Mouse (Mus musculus): ENCODE measurements around the gene Gusb.
"Not testable (repeated sequence)": the region's sequence is repeated elsewhere in the genome, so short reads cannot be mapped to it uniquely, and the experiment has no call there.

The Gusb gene

GRCm38 (mm10) chr5:130002301-130003146 is at the start of gene Gusb:
Gene Gusb, minus strand, starts transcription at chr5:130003049.
- peak; percentile 53 to 69 for DNase-seq (ENCODE audit: low spot score in 2 of 2)

DNA sequence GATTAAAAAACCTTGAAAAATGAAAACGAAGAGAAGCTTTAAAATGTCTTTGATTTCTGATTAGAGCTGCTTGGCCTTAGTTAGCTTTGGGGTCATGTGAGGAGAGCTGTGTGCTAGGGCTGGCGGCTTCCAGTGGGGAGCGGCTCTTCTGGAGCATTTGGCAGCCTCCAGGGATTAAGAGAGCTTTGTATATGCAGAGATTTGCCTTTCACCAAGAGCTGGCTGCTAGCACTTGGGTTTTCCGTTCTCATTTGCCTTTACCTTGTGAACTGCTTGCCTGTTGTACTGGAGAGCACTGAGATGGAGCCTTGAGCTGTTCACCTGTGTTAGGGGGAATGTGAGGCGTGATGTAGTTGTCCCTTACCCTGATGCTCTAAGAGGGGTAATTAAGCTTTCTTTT is 49.7 kb upstream of the Gusb start:
- DNase-seq (ENCODE audit: low spot score in 2 of 2), result no peak

DNA sequence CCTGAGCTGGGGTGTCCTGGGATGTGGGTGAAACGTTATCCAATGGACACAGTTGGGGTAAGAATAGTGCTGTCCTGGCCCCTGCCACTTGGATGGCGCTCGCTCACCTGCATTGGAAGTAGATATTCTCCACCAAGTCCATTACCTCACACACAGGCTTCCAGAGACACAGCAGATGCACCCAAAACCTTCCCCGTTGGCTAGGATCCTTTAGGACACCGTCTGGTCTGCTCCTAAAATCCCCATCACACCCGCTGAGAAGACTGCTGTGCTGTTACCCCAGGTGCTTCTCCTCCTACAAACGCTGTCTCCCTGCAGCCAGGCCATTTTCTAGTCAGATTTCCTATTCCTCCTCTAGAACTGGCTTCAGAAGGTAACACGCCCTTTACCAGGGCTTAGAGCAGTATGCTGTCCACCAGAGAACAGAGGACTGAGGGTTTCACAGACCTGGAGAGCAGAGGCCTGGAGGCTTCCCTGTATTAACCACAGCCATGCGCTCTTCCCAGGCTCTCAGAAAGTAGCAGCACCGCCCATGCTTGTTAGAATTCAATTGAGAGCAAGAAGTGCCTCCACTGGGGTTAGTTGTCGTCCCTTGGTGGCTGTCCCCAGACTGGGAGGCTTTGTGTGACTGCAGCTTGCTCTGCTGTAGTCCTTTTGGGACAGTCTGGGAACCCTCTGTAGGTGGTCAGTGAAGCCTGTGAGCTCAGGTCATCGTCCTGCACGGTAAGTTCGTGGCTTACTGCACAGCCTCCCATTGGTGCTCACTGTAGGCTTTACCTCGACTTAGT is 48.4 kb upstream of the Gusb start:
- no peak for DNase-seq (ENCODE audit: low spot score in 2 of 2)

DNA sequence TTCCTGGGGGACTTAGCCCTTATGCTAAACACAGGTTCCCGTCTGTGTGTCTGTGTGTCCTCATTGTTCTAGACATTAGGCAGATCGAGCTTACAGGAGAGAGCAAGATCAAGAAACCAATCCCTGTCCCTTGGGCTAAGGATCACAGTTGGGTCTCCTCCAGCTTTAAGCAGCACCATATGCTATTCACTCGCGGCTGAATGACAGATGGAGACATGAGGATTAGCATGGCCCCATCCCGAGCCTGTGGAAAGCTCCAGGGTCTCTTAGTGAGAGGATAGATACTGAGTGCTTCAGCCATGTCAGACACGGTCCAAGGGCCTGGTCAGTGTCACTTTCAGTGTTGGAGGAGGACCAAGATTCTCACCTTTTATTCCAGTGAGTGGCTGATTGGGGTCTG is 47.6 kb upstream of the Gusb start:
- no peak for DNase-seq (ENCODE audit: low spot score in 2 of 2)

GRCm38 (mm10) chr5:130048786-130049520 is 46.1 kb upstream of the Gusb start:
- no peak for DNase-seq (ENCODE audit: low spot score in 2 of 2)

- DNase-seq (ENCODE audit: low spot score in 2 of 2), result no peak
Observed at GRCm38 (mm10) chr5:130047013-130047412, 44.2 kb upstream of the Gusb start.

- DNase-seq (ENCODE audit: low spot score in 2 of 2), result no peak
Observed at GRCm38 (mm10) chr5:130046589-130046988, 43.7 kb upstream of the Gusb start.

DNA sequence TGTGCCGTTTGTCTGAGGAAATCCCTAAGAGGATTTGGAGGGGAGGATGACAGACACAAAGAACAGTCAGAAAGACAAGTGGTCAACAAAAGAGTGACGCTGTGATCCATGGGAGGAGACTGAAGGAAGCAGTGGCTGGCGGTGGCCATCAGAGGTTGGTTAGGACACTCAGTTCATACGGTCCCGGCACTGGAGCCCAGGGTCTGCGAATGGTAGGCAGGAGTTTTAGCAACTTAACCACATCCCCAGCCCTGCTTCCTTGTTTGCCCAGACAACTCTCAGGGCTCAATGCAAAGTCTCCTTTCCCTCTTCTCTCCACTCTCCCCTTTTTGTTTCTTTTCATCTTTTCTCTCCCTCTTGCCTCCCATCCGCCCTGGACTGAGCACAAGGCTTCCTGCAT is 43.3 kb upstream of the Gusb start:
- no peak for DNase-seq (ENCODE audit: low spot score in 2 of 2)

DNA sequence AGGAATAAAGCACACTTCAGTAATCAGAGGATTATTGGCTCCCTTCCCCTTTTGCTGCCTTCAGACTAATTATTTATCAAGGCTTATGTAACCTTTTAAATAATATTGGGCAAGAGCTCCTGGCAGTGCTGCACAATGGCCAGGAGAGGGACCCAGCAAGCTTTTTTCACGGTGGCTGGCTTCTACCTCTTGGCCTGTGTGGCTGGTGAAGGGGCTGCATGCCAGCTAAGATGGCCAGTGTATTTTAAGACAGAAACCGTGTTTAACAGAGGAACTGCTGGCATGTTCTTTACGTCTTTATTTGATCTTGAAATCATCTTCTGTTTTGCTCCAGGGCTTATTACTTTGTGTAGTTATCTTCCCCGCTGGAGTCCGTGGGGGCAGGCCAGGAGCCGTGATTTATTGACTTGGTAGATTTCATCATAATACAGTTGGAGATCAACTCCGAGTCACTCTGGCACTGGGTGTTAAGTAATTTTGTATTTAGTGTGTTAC is 41.4 kb upstream of the Gusb start:
- no peak for DNase-seq (ENCODE audit: low spot score in 2 of 2)

GRCm38 (mm10) chr5:130043741-130044140 is 40.9 kb upstream of the Gusb start:
- DNase-seq (ENCODE audit: low spot score in 2 of 2), result no peak

DNA sequence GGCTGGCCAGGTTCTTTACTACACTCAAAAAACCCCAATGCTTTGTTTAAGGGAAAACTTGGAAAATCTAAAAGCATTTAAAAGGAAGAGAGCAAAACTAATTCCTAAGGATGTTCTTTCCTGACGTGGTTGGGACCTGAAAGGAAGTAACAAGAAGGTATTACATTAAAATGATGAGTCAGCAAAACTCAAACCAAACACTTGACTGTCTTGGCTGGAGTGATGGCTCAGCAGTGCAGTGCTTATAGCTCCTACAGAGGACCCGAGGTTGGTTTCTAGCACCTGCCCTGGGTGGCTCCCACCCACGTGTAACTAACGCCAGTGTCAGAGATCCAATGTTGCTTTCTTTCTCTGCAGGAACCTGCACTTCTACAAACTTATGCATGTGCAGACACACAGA is 38.4 kb upstream of the Gusb start:
- DNase-seq (ENCODE audit: low spot score in 2 of 2), result no peak

GRCm38 (mm10) chr5:130040797-130041196 is 37.9 kb upstream of the Gusb start:
- DNase-seq (ENCODE audit: low spot score in 2 of 2), result no peak

GRCm38 (mm10) chr5:130037752-130038455 is 35.1 kb upstream of the Gusb start:
- DNase-seq (ENCODE audit: low spot score in 2 of 2), result peak in 1 of 2 experiments; percentile 35

GRCm38 (mm10) chr5:130036300-130036699 is 33.5 kb upstream of the Gusb start:
- DNase-seq (ENCODE audit: low spot score in 2 of 2), result not testable (repeated sequence)

- no peak for DNase-seq (ENCODE audit: low spot score in 2 of 2)
Observed at GRCm38 (mm10) chr5:130033869-130034268, 31.0 kb upstream of the Gusb start.

GRCm38 (mm10) chr5:130031410-130032390 is 28.9 kb upstream of the Gusb start:
- DNase-seq (ENCODE audit: low spot score in 2 of 2), result no peak

DNA sequence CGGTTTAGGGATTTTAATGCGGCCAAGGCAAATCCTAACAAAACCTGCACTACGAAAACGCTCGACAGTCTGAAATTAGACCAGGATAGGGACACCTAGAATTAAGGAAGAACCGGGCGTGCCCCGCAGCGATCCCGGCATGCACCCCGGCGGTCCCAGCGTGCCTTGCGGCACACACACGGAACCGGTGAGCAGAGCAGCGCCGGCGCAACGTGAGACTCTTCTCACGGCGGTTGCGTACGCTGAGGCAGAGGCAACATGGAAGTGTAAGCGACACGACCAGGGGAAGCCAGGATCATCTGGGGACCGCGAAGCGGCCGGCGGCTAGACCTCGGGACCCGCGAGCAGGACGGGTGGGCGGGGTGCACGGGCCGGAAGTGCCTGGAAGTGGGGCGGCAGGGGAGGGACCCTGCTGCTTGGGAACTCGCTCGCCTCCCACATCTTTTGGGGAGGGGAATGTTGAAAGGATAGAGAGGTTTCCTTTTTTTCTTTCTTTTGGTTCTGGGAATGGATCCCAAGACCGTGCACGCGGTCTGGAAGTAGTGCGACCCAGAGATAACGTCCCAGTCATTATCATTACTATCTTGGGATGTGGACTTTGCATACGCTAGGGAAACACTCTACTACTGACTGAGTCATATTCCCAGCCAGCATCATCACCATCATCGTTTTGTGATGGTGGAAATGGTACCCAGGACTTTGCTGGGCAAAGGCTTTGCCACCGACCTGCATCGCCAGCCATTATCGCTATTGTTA is 26.5 kb upstream of the Gusb start, which contains the start of the genes Asl and Crcp:
Gene Asl (minus strand): TSS at position 106 of the 756 bp plus-strand sequence.
Gene Crcp (plus strand): TSS at position 149 of the 756 bp plus-strand sequence.
- DNase-seq (ENCODE audit: low spot score in 2 of 2), result peak; percentile 77 to 83

DNA sequence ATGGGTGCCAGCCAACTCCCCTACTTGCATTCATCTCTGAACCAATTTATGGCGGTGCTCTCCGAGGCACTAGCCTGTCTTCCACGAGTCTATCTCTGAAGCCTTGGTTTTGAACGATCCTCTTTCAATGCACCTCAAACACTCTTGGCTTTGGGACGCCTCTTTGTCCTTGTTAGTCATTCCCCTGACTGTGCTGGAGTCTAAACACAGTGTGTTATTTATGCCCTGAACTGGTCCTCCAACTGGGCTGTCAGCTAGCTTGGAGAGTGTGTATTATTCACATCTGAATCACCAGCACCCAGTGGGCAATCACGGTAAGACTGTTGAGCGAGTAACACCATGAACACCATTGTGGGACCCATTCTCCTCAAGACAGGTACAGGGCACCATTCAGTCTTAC is 24.8 kb upstream of the Gusb start:
- no peak for DNase-seq (ENCODE audit: low spot score in 2 of 2)

DNA sequence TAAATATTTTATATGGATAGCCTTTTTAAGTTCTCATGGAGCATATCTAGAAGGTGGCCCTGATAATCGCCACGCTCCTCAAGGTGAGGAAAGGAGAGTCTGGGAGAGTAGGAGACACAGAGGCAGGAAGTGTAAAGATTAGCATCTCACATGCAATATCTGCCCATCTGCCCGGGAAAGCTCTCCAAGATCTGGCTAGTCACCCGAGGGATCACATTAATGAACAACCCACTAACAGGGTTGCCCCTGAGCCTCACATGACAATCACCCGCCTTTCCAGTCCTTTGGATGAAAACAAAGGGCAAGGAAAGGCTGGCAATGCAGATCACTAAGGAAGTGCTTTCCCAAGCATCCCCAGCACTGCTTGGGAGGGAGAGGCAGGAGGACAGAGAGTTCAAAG is 24.3 kb upstream of the Gusb start:
- DNase-seq (ENCODE audit: low spot score in 2 of 2), result no peak

Measured in spleen, postnatal 14 days (tissue).